Mouse (Mus musculus): ENCODE results near the gene Lpin2. TPM values are rescaled to one million over a fixed set of nuclear protein-coding genes. Genes with fewer than 3 reads are reported as not detected.
A peak's percentile ranks its signal among the peaks of the same experiment; 100 is the strongest.

Lpin2 gene
- total and polyA plus RNA-seq, 2 experiments from 2014 or later: 39.5 to 48.9 TPM

GRCm38 (mm10) chr17:71251601-71252001, 69.2 kb downstream of the Lpin2 start:
- peak overlapping the region; percentile 32; the same call in 1 of the 2 replicates for H3K27ac ChIP-seq

GRCm38 (mm10) chr17:71252101-71252500, 69.7 kb downstream of the Lpin2 start:
- Histone ChIP-seq H3K36me3 (ENCODE audit: insufficient read depth, low read length) (peaks cover 21% of the 10 kb centered on the region), H3K27me3 (ENCODE audit: insufficient read depth, low read length) (no peaks in the 10 kb centered on the region), H3K9me3 (ENCODE audit: low read length) (no peaks in the 10 kb centered on the region), H3K4me1 (ENCODE audit: insufficient read depth, low read length) (peaks cover 6% of the 10 kb centered on the region; the same call in 1 of the 2 replicates), H3K4me3 (ENCODE audit: low read length) (no peak overlapping the region), H3K27ac (peak overlapping the region; percentile 32; the same call in 1 of the 2 replicates), H3K9ac (replicated peaks; ENCODE audit: low read length) (no peak overlapping the region), H3K4me2 (ENCODE audit: low read depth, low read length) (no peak overlapping the region)
- DNase-seq (ENCODE audit: low spot score): no peak
- TF ChIP-seq CTCF (IDR thresholded peaks at IDR 0.05; ENCODE audit: low read depth): no peak
- WGBS: 79% methylated on average over 9 of the region's 9 CpGs
- ATAC-seq: no peak

More at GRCm38 (mm10) chr17:71251601-71252001, 69.2 kb downstream of the Lpin2 start:
- Histone ChIP-seq H3K9me3 (ENCODE audit: low read length) (no peaks in the 10 kb centered on the region), H3K9ac (replicated peaks; ENCODE audit: low read length) (no peak overlapping the region), H3K27me3 (ENCODE audit: insufficient read depth, low read length) (no peaks in the 10 kb centered on the region), H3K36me3 (ENCODE audit: insufficient read depth, low read length) (peaks cover 26% of the 10 kb centered on the region), H3K4me3 (ENCODE audit: low read length) (no peak overlapping the region), H3K4me2 (ENCODE audit: low read depth, low read length) (no peak overlapping the region), H3K4me1 (ENCODE audit: insufficient read depth, low read length) (peaks cover 6% of the 10 kb centered on the region; the same call in 1 of the 2 replicates)
- TF ChIP-seq CTCF (IDR thresholded peaks at IDR 0.05; ENCODE audit: low read depth): peak; percentile 7; the same call in 1 of the 2 replicates
- ATAC-seq (peak; percentile 35; the same call in 1 of the 2 replicates), DNase-seq (ENCODE audit: low spot score) (peak; percentile 44)
- 56% methylated on average over 6 of the region's 6 CpGs for WGBS

- Histone ChIP-seq H3K27ac (no peak overlapping the region), H3K4me1 (ENCODE audit: insufficient read depth, low read length) (peaks cover 6% of the 10 kb centered on the region; the same call in 1 of the 2 replicates), H3K9me3 (ENCODE audit: low read length) (no peaks in the 10 kb centered on the region), H3K4me2 (ENCODE audit: low read depth, low read length) (no peak overlapping the region), H3K36me3 (ENCODE audit: insufficient read depth, low read length) (peaks cover 8% of the 10 kb centered on the region), H3K27me3 (ENCODE audit: insufficient read depth, low read length) (no peaks in the 10 kb centered on the region), H3K4me3 (ENCODE audit: low read length) (no peak overlapping the region), H3K9ac (replicated peaks; ENCODE audit: low read length) (no peak overlapping the region)
- ATAC-seq: no peak
- WGBS: 88% methylated on average over 2 of the region's 2 CpGs
- TF ChIP-seq CTCF (IDR thresholded peaks at IDR 0.05; ENCODE audit: low read depth): no peak
- no peak for DNase-seq (ENCODE audit: low spot score)
These were observed 71.0 kb downstream of the Lpin2 start for GRCm38 (mm10) chr17:71253391-71253790.

- TF ChIP-seq CTCF (IDR thresholded peaks at IDR 0.05; ENCODE audit: low read depth): no peak
- Histone ChIP-seq H3K9me3 (ENCODE audit: low read length) (no peaks in the 10 kb centered on the region), H3K27ac (no peak overlapping the region), H3K4me2 (ENCODE audit: low read depth, low read length) (no peak overlapping the region), H3K9ac (replicated peaks; ENCODE audit: low read length) (no peak overlapping the region), H3K4me3 (ENCODE audit: low read length) (no peak overlapping the region), H3K36me3 (ENCODE audit: insufficient read depth, low read length) (peaks cover 1% of the 10 kb centered on the region; the same call in 1 of the 2 replicates), H3K4me1 (ENCODE audit: insufficient read depth, low read length) (peaks cover 6% of the 10 kb centered on the region; the same call in 1 of the 2 replicates), H3K27me3 (ENCODE audit: insufficient read depth, low read length) (no peaks in the 10 kb centered on the region)
- no peak for DNase-seq (ENCODE audit: low spot score)
- ATAC-seq: no peak
- WGBS: 88% methylated on average over 5 of the region's 5 CpGs
These were observed 71.7 kb downstream of the Lpin2 start for GRCm38 (mm10) chr17:71254106-71254505.

- H3K4me2 ChIP-seq (ENCODE audit: low read depth, low read length): no peak overlapping the region
- WGBS: 52% methylated on average over 6 of the region's 6 CpGs
- ATAC-seq (no peak), DNase-seq (ENCODE audit: low spot score) (peak; percentile 22)
- H3K9ac ChIP-seq (replicated peaks; ENCODE audit: low read length): no peak overlapping the region
- no peak overlapping the region for H3K27ac ChIP-seq
- H3K9me3 ChIP-seq (ENCODE audit: low read length): no peaks in the 10 kb centered on the region
- no peak overlapping the region for H3K4me3 ChIP-seq (ENCODE audit: low read length)
- H3K27me3 ChIP-seq (ENCODE audit: insufficient read depth, low read length): no peaks in the 10 kb centered on the region
- H3K36me3 ChIP-seq (ENCODE audit: insufficient read depth, low read length): no peaks in the 10 kb centered on the region
- peaks cover 6% of the 10 kb centered on the region; the same call in 1 of the 2 replicates for H3K4me1 ChIP-seq (ENCODE audit: insufficient read depth, low read length)
- peak; percentile 58 for TF ChIP-seq CTCF (IDR thresholded peaks at IDR 0.05; ENCODE audit: low read depth)
These were observed 72.4 kb downstream of the Lpin2 start for GRCm38 (mm10) chr17:71254736-71255135.

GRCm38 (mm10) chr17:71256068-71256615, 73.8 kb downstream of the Lpin2 start:
- Histone ChIP-seq H3K27ac (no peak overlapping the region), H3K27me3 (ENCODE audit: insufficient read depth, low read length) (no peaks in the 10 kb centered on the region), H3K4me1 (ENCODE audit: insufficient read depth, low read length) (peaks cover 6% of the 10 kb centered on the region; the same call in 1 of the 2 replicates), H3K9ac (replicated peaks; ENCODE audit: low read length) (no peak overlapping the region), H3K4me3 (ENCODE audit: low read length) (no peak overlapping the region), H3K4me2 (ENCODE audit: low read depth, low read length) (no peak overlapping the region), H3K36me3 (ENCODE audit: insufficient read depth, low read length) (no peaks in the 10 kb centered on the region), H3K9me3 (ENCODE audit: low read length) (no peaks in the 10 kb centered on the region)
- no peak for DNase-seq (ENCODE audit: low spot score)
- TF ChIP-seq CTCF (IDR thresholded peaks at IDR 0.05; ENCODE audit: low read depth): no peak
- 81% methylated on average over 14 of the region's 14 CpGs for WGBS
- ATAC-seq: no peak

All from hindbrain, postnatal 0 days (tissue).